Mouse (Mus musculus): ENCODE results near the gene Pgrmc1. TPM values are rescaled to one million over a fixed set of nuclear protein-coding genes. Genes with fewer than 3 reads are reported as not detected.

Gene Pgrmc1
- total and polyA plus RNA-seq, 3 experiments, result 54.4 to 107 (median 88.4) TPM

- DNase-seq (ENCODE audit: low spot score) (no peak), ATAC-seq (ENCODE audit: extremely low read depth, insufficient number of reproducible peaks, low FRiP score, poor library complexity, severe bottlenecking) (no peak)
- no peaks in the 10 kb centered on the region for H3K27me3 ChIP-seq (ENCODE audit: insufficient read depth, low read length)
- no peak overlapping the region for H3K4me3 ChIP-seq (ENCODE audit: low read depth, low read length)
- no peaks in the 10 kb centered on the region for H3K36me3 ChIP-seq (replicated peaks)
- H3K9me3 ChIP-seq (replicated peaks), result no peaks in the 10 kb centered on the region
- no peaks in the 10 kb centered on the region for H3K4me1 ChIP-seq (ENCODE audit: insufficient read depth, low read depth, low read length)
- no peak for TF ChIP-seq GATA2 (IDR thresholded peaks at IDR 0.05; ENCODE audit: borderline replicate concordance, low read depth, low read length)
- TF ChIP-seq GATA1 (IDR thresholded peaks at IDR 0.05; ENCODE audit: borderline replicate concordance, low read length), result no peak
- TF ChIP-seq TAL1 (conservative IDR thresholded peaks at IDR 0.05; ENCODE audit: low read depth, low read length), result no peak
- no peak for TF ChIP-seq CTCF (IDR thresholded peaks at IDR 0.05; ENCODE audit: low read depth, low read length)
- TF ChIP-seq POLR2AphosphoS5 (IDR thresholded peaks at IDR 0.05; ENCODE audit: insufficient replicate concordance, low read depth, low read length), result no peak
Observed at GRCm38 (mm10) chrX:36560170-36560569, 37.8 kb upstream of the Pgrmc1 start.

GRCm38 (mm10) chrX:36561650-36562049 is 36.4 kb upstream of the Pgrmc1 start:
- ATAC-seq (ENCODE audit: extremely low read depth, insufficient number of reproducible peaks, low FRiP score, poor library complexity, severe bottlenecking) (no peak), DNase-seq (ENCODE audit: low spot score) (no peak)
- TF ChIP-seq GATA1 (IDR thresholded peaks at IDR 0.05; ENCODE audit: borderline replicate concordance, low read length) (no peak), CTCF (IDR thresholded peaks at IDR 0.05; ENCODE audit: low read depth, low read length) (peak; percentile 32; the same call in 1 of the 2 replicates)
- Histone ChIP-seq H3K27me3 (ENCODE audit: insufficient read depth, low read length) (no peaks in the 10 kb centered on the region), H3K4me1 (ENCODE audit: insufficient read depth, low read depth, low read length) (no peaks in the 10 kb centered on the region), H3K36me3 (replicated peaks) (no peaks in the 10 kb centered on the region), H3K4me3 (ENCODE audit: low read depth, low read length) (no peak overlapping the region), H3K9me3 (replicated peaks) (no peaks in the 10 kb centered on the region)

- no peaks in the 10 kb centered on the region for H3K36me3 ChIP-seq (replicated peaks)
- ATAC-seq (ENCODE audit: extremely low read depth, insufficient number of reproducible peaks, low FRiP score, poor library complexity, severe bottlenecking) (no peak), DNase-seq (ENCODE audit: low spot score) (no peak)
- H3K4me3 ChIP-seq (ENCODE audit: low read depth, low read length), result no peak overlapping the region
- no peaks in the 10 kb centered on the region for H3K4me1 ChIP-seq (ENCODE audit: insufficient read depth, low read depth, low read length)
- TF ChIP-seq GATA1 (IDR thresholded peaks at IDR 0.05; ENCODE audit: borderline replicate concordance, low read length) (no peak), POLR2AphosphoS5 (IDR thresholded peaks at IDR 0.05; ENCODE audit: insufficient replicate concordance, low read depth, low read length) (no peak), CTCF (IDR thresholded peaks at IDR 0.05; ENCODE audit: low read depth, low read length) (no peak), GATA2 (IDR thresholded peaks at IDR 0.05; ENCODE audit: borderline replicate concordance, low read depth, low read length) (no peak), TAL1 (conservative IDR thresholded peaks at IDR 0.05; ENCODE audit: low read depth, low read length) (no peak)
- H3K27me3 ChIP-seq (ENCODE audit: insufficient read depth, low read length), result no peaks in the 10 kb centered on the region
- H3K9me3 ChIP-seq (replicated peaks), result no peaks in the 10 kb centered on the region
Observed at GRCm38 (mm10) chrX:36562079-36562478, 35.9 kb upstream of the Pgrmc1 start.

- Histone ChIP-seq H3K4me3 (ENCODE audit: low read depth, low read length) (no peak overlapping the region), H3K36me3 (replicated peaks) (no peaks in the 10 kb centered on the region), H3K27me3 (ENCODE audit: insufficient read depth, low read length) (0 out of 2 replicates have a peak, but pooled peaks cover 3% of the 10 kb centered on the region), H3K4me1 (ENCODE audit: insufficient read depth, low read depth, low read length) (no peaks in the 10 kb centered on the region), H3K9me3 (replicated peaks) (no peaks in the 10 kb centered on the region)
- ATAC-seq (ENCODE audit: extremely low read depth, insufficient number of reproducible peaks, low FRiP score, poor library complexity, severe bottlenecking) (no peak), DNase-seq (ENCODE audit: low spot score) (no peak)
- TF ChIP-seq POLR2AphosphoS5 (IDR thresholded peaks at IDR 0.05; ENCODE audit: insufficient replicate concordance, low read depth, low read length) (no peak), GATA2 (IDR thresholded peaks at IDR 0.05; ENCODE audit: borderline replicate concordance, low read depth, low read length) (no peak), CTCF (IDR thresholded peaks at IDR 0.05; ENCODE audit: low read depth, low read length) (no peak), TAL1 (conservative IDR thresholded peaks at IDR 0.05; ENCODE audit: low read depth, low read length) (no peak), GATA1 (IDR thresholded peaks at IDR 0.05; ENCODE audit: borderline replicate concordance, low read length) (no peak)
Observed at GRCm38 (mm10) chrX:36586629-36587303, 11.2 kb upstream of the Pgrmc1 start.

GRCm38 (mm10) chrX:36587304-36588209 is 10.4 kb upstream of the Pgrmc1 start:
- H3K4me1 ChIP-seq (ENCODE audit: insufficient read depth, low read depth, low read length), result no peaks in the 10 kb centered on the region
- ATAC-seq (ENCODE audit: extremely low read depth, insufficient number of reproducible peaks, low FRiP score, poor library complexity, severe bottlenecking), result no peak
- no peak for TF ChIP-seq CTCF (IDR thresholded peaks at IDR 0.05; ENCODE audit: low read depth, low read length)
- no peak for TF ChIP-seq GATA1 (IDR thresholded peaks at IDR 0.05; ENCODE audit: borderline replicate concordance, low read length)
- TF ChIP-seq GATA2 (IDR thresholded peaks at IDR 0.05; ENCODE audit: borderline replicate concordance, low read depth, low read length), result no peak
- no peak for TF ChIP-seq POLR2AphosphoS5 (IDR thresholded peaks at IDR 0.05; ENCODE audit: insufficient replicate concordance, low read depth, low read length)
- no peak for TF ChIP-seq TAL1 (conservative IDR thresholded peaks at IDR 0.05; ENCODE audit: low read depth, low read length)
- H3K36me3 ChIP-seq (replicated peaks), result no peaks in the 10 kb centered on the region
- no peak for DNase-seq (ENCODE audit: low spot score)
- no peaks in the 10 kb centered on the region for H3K9me3 ChIP-seq (replicated peaks)
- 0 out of 2 replicates have a peak, but pooled peaks cover 3% of the 10 kb centered on the region for H3K27me3 ChIP-seq (ENCODE audit: insufficient read depth, low read length)
- no peak overlapping the region for H3K4me3 ChIP-seq (ENCODE audit: low read depth, low read length)

- Histone ChIP-seq H3K4me1 (ENCODE audit: insufficient read depth, low read depth, low read length) (0 out of 2 replicates have a peak, but pooled peaks cover 2% of the 10 kb centered on the region), H3K4me3 (ENCODE audit: low read depth, low read length) (no peak overlapping the region), H3K9me3 (replicated peaks) (no peaks in the 10 kb centered on the region), H3K36me3 (replicated peaks) (no peaks in the 10 kb centered on the region), H3K27me3 (ENCODE audit: insufficient read depth, low read length) (0 out of 2 replicates have a peak, but pooled peaks cover 3% of the 10 kb centered on the region)
- no peak for DNase-seq (ENCODE audit: low spot score)
- no peak for ATAC-seq (ENCODE audit: extremely low read depth, insufficient number of reproducible peaks, low FRiP score, poor library complexity, severe bottlenecking)
- TF ChIP-seq GATA2 (IDR thresholded peaks at IDR 0.05; ENCODE audit: borderline replicate concordance, low read depth, low read length) (no peak), POLR2AphosphoS5 (IDR thresholded peaks at IDR 0.05; ENCODE audit: insufficient replicate concordance, low read depth, low read length) (no peak), CTCF (IDR thresholded peaks at IDR 0.05; ENCODE audit: low read depth, low read length) (no peak), GATA1 (IDR thresholded peaks at IDR 0.05; ENCODE audit: borderline replicate concordance, low read length) (no peak), TAL1 (conservative IDR thresholded peaks at IDR 0.05; ENCODE audit: low read depth, low read length) (no peak)
Observed at GRCm38 (mm10) chrX:36590266-36590665, 7.7 kb upstream of the Pgrmc1 start.

All from G1E (cell line).